Mouse (Mus musculus): ENCODE data around the gene Oxsr1. TPM values are rescaled to one million over a fixed set of nuclear protein-coding genes. Genes with fewer than 3 reads are reported as not detected.

Gene Oxsr1
- polyA plus RNA-seq, 1 experiment from 2014 or later, result 13.5 TPM

- ATAC-seq (ENCODE audit: insufficient read depth, low FRiP score, low read depth), result no peak
- H3K4me3 ChIP-seq (replicated peaks), result no peak overlapping the region
- 0 out of 2 replicates have a peak, but pooled peaks cover 4% of the 10 kb centered on the region for H3K36me3 ChIP-seq
- 87% methylated on average over 4 of the region's 4 CpGs for WGBS
- H3K4me2 ChIP-seq, result no peak overlapping the region
- peaks cover 18% of the 10 kb centered on the region; the same call in 1 of the 2 replicates for H3K4me1 ChIP-seq
- no peaks in the 10 kb centered on the region for H3K9me3 ChIP-seq
- H3K27me3 ChIP-seq (replicated peaks), result no peaks in the 10 kb centered on the region
- no peak overlapping the region for H3K9ac ChIP-seq
- H3K27ac ChIP-seq, result no peak overlapping the region
These were observed 13.3 kb upstream of the Oxsr1 start for GRCm38 (mm10) chr9:119335571-119335970.

- Histone ChIP-seq H3K27ac (peak overlapping the region; percentile 49; the same call in 1 of the 2 replicates), H3K4me2 (no peak overlapping the region), H3K9ac (no peak overlapping the region), H3K4me1 (peaks cover 13% of the 10 kb centered on the region; the same call in 1 of the 2 replicates), H3K4me3 (replicated peaks) (no peak overlapping the region), H3K9me3 (no peaks in the 10 kb centered on the region), H3K36me3 (0 out of 2 replicates have a peak, but pooled peaks cover 4% of the 10 kb centered on the region), H3K27me3 (replicated peaks) (no peaks in the 10 kb centered on the region)
- no peak for ATAC-seq (ENCODE audit: insufficient read depth, low FRiP score, low read depth)
- 87% methylated on average over 2 of the region's 2 CpGs for WGBS
These were observed 12.6 kb upstream of the Oxsr1 start for GRCm38 (mm10) chr9:119334834-119335233.

GRCm38 (mm10) chr9:119334324-119334723, 12.1 kb upstream of the Oxsr1 start:
- H3K27me3 ChIP-seq (replicated peaks), result no peaks in the 10 kb centered on the region
- WGBS, result 40% methylated on average over 10 of the region's 10 CpGs
- H3K4me1 ChIP-seq, result peaks cover 11% of the 10 kb centered on the region; the same call in 1 of the 2 replicates
- H3K4me3 ChIP-seq (replicated peaks), result no peak overlapping the region
- peak overlapping the region; percentile 49; the same call in 1 of the 2 replicates for H3K27ac ChIP-seq
- H3K9me3 ChIP-seq, result no peaks in the 10 kb centered on the region
- H3K36me3 ChIP-seq, result 0 out of 2 replicates have a peak, but pooled peaks cover 4% of the 10 kb centered on the region
- no peak overlapping the region for H3K4me2 ChIP-seq
- ATAC-seq (ENCODE audit: insufficient read depth, low FRiP score, low read depth), result no peak
- no peak overlapping the region for H3K9ac ChIP-seq

GRCm38 (mm10) chr9:119330186-119330963, 8.1 kb upstream of the Oxsr1 start:
- Histone ChIP-seq H3K4me3 (replicated peaks) (no peak overlapping the region), H3K4me2 (no peak overlapping the region), H3K27me3 (replicated peaks) (no peaks in the 10 kb centered on the region), H3K9me3 (no peaks in the 10 kb centered on the region), H3K4me1 (0 out of 2 replicates have a peak, but pooled peaks cover 6% of the 10 kb centered on the region), H3K36me3 (no peaks in the 10 kb centered on the region), H3K27ac (no peak overlapping the region), H3K9ac (no peak overlapping the region)
- WGBS, result 86% methylated on average over 15 of the region's 15 CpGs
- no peak for ATAC-seq (ENCODE audit: insufficient read depth, low FRiP score, low read depth)

- Histone ChIP-seq H3K9me3 (no peaks in the 10 kb centered on the region), H3K4me3 (replicated peaks) (no peak overlapping the region), H3K4me1 (no peaks in the 10 kb centered on the region), H3K4me2 (no peak overlapping the region), H3K27ac (no peak overlapping the region), H3K27me3 (replicated peaks) (no peaks in the 10 kb centered on the region), H3K9ac (no peak overlapping the region), H3K36me3 (no peaks in the 10 kb centered on the region)
- no peak for ATAC-seq (ENCODE audit: insufficient read depth, low FRiP score, low read depth)
- WGBS, result 72% methylated on average over 3 of the region's 3 CpGs
These were observed 6.3 kb upstream of the Oxsr1 start for GRCm38 (mm10) chr9:119328488-119328887.

- 82% methylated on average over 1 of the region's 1 CpGs for WGBS
- no peak overlapping the region for H3K4me3 ChIP-seq (replicated peaks)
- no peaks in the 10 kb centered on the region for H3K27me3 ChIP-seq (replicated peaks)
- H3K36me3 ChIP-seq, result no peaks in the 10 kb centered on the region
- H3K27ac ChIP-seq, result no peak overlapping the region
- no peak overlapping the region for H3K9ac ChIP-seq
- peaks cover 3% of the 10 kb centered on the region; the same call in 1 of the 2 replicates for H3K4me1 ChIP-seq
- H3K9me3 ChIP-seq, result no peaks in the 10 kb centered on the region
- no peak overlapping the region for H3K4me2 ChIP-seq
- ATAC-seq (ENCODE audit: insufficient read depth, low FRiP score, low read depth), result no peak
These were observed 1.9 kb upstream of the Oxsr1 start for GRCm38 (mm10) chr9:119324130-119324529.

GRCm38 (mm10) chr9:119323260-119323645, 1.0 kb upstream of the Oxsr1 start:
- Histone ChIP-seq H3K4me1 (peaks cover 3% of the 10 kb centered on the region; the same call in 1 of the 2 replicates), H3K27ac (peak overlapping the region; percentile 91), H3K4me3 (replicated peaks) (peak overlapping the region; percentile 76), H3K4me2 (peak overlapping the region; percentile 97), H3K9ac (peak overlapping the region; percentile 29; the same call in 1 of the 2 replicates), H3K9me3 (no peaks in the 10 kb centered on the region; the same call in 1 of the 2 replicates), H3K36me3 (no peaks in the 10 kb centered on the region), H3K27me3 (replicated peaks) (no peaks in the 10 kb centered on the region)
- no peak for ATAC-seq (ENCODE audit: insufficient read depth, low FRiP score, low read depth)
- WGBS, result 5% methylated on average over 9 of the region's 9 CpGs

GRCm38 (mm10) chr9:119321392-119322229, 616 bp downstream of the Oxsr1 start:
- peak; percentile 0 for ATAC-seq (ENCODE audit: insufficient read depth, low FRiP score, low read depth)
- under 1% methylated on average over 56 of the region's 59 CpGs for WGBS
- Histone ChIP-seq H3K9ac (peak overlapping the region; percentile 76), H3K4me2 (peak overlapping the region; percentile 97), H3K27ac (peak overlapping the region; percentile 91), H3K9me3 (no peaks in the 10 kb centered on the region; the same call in 1 of the 2 replicates), H3K36me3 (no peaks in the 10 kb centered on the region), H3K4me3 (replicated peaks) (peak overlapping the region; percentile 76), H3K4me1 (peaks cover 3% of the 10 kb centered on the region; the same call in 1 of the 2 replicates), H3K27me3 (replicated peaks) (no peaks in the 10 kb centered on the region)

- peak overlapping the region; percentile 97 for H3K4me2 ChIP-seq
- peaks cover 3% of the 10 kb centered on the region; the same call in 1 of the 2 replicates for H3K4me1 ChIP-seq
- peak overlapping the region; percentile 76; the same call in 1 of the 2 replicates for H3K9ac ChIP-seq
- peak overlapping the region; percentile 76 for H3K4me3 ChIP-seq (replicated peaks)
- 14% methylated on average over 7 of the region's 7 CpGs for WGBS
- peak overlapping the region; percentile 91; the same call in 1 of the 2 replicates for H3K27ac ChIP-seq
- no peaks in the 10 kb centered on the region for H3K36me3 ChIP-seq
- no peak for ATAC-seq (ENCODE audit: insufficient read depth, low FRiP score, low read depth)
- no peaks in the 10 kb centered on the region for H3K27me3 ChIP-seq (replicated peaks)
- H3K9me3 ChIP-seq, result no peaks in the 10 kb centered on the region; the same call in 1 of the 2 replicates
These were observed 1.3 kb downstream of the Oxsr1 start for GRCm38 (mm10) chr9:119320946-119321345.

GRCm38 (mm10) chr9:119320446-119320845, 1.8 kb downstream of the Oxsr1 start:
- no peak for ATAC-seq (ENCODE audit: insufficient read depth, low FRiP score, low read depth)
- 75% methylated on average over 7 of the region's 7 CpGs for WGBS
- Histone ChIP-seq H3K9ac (no peak overlapping the region), H3K9me3 (no peaks in the 10 kb centered on the region; the same call in 1 of the 2 replicates), H3K27ac (no peak overlapping the region), H3K27me3 (replicated peaks) (no peaks in the 10 kb centered on the region), H3K4me1 (peaks cover 3% of the 10 kb centered on the region; the same call in 1 of the 2 replicates), H3K4me2 (peak overlapping the region; percentile 97), H3K36me3 (no peaks in the 10 kb centered on the region), H3K4me3 (replicated peaks) (peak overlapping the region; percentile 76)

GRCm38 (mm10) chr9:119318891-119319290, 3.3 kb downstream of the Oxsr1 start:
- Histone ChIP-seq H3K9me3 (no peaks in the 10 kb centered on the region; the same call in 1 of the 2 replicates), H3K4me2 (no peak overlapping the region), H3K27ac (no peak overlapping the region), H3K36me3 (no peaks in the 10 kb centered on the region), H3K27me3 (replicated peaks) (no peaks in the 10 kb centered on the region), H3K9ac (no peak overlapping the region), H3K4me3 (replicated peaks) (no peak overlapping the region), H3K4me1 (peaks cover 3% of the 10 kb centered on the region; the same call in 1 of the 2 replicates)
- WGBS, result 98% methylated on average over 1 of the region's 1 CpGs
- no peak for ATAC-seq (ENCODE audit: insufficient read depth, low FRiP score, low read depth)
